Mouse (Mus musculus) bone marrow macrophage, adult 2 months (primary cell): ENCODE results near the gene Gm10226.

ENCODE experiments used
- CTCF ChIP-seq: IDR thresholded peaks from 2 replicates; pipeline ENCODE4 v1.5.1; 2012; ENCODE audit warnings: low read depth, mild to moderate bottlenecking, low read length, moderate library complexity
- POLR2A ChIP-seq: IDR thresholded peaks from 2 replicates; pipeline ENCODE4 v1.6.1; 2012; ENCODE audit warnings: mild to moderate bottlenecking, low read depth, low read length, borderline replicate concordance

GRCm38 (mm10) chr17:21693342-21693741 lies 1.7 kb downstream of the Gm10226 start:
- TF ChIP-seq POLR2A, result no peak
- TF ChIP-seq CTCF, result no peak
